Mouse (Mus musculus) thymus, postnatal 0 days (tissue): ENCODE results near the gene Exd2. TPM values are rescaled to one million over a fixed set of nuclear protein-coding genes. Genes with fewer than 3 reads are reported as not detected.

Source experiments
- DNase-seq: peaks from one replicate; pipeline ENCODE4 v3.0.0-alpha.2; 2015; ENCODE audit warnings: low spot score
- polyA plus RNA-seq: library from polyadenylated mRNA; unstranded; fragments of >200 nt; fragmentation: Nextera tagmentation; extraction: Ambion mirVana; gene quantifications from 2 replicates; pipeline ENCODE4 v1.2.1, GENCODE M21; 2015

The Exd2 gene
- polyA plus RNA-seq, 1 experiment from 2014 or later, result 18.3 TPM

DNA sequence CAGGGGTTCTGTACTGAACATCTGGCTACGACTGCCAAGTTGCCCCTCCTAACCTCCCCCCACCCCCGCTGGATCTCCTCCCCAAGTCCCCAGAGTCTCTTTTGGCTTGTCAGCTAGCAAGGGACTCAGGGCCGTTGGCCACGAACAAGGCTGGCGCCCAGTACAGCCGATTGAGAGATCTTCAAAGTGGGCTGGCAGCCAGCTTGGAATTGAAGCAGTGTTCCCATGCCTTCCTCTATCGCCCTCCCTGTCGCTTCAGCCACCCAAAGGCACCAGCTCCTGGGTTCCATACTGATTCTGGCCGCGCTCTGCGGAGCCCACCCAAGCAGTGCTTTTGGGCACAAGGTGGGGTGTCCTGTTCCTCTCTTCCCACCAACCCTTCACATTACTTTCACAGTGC lies 86.8 kb downstream of the Exd2 start:
- no peak for DNase-seq

Other genes with a start within 250 kb of the Exd2 start
- gene Actn1, start 202.7 kb upstream of the Exd2 start, polyA plus RNA-seq, result 36.9 and 41.0 TPM in 2 replicates
- 8.9 TPM in 2 replicates for gene Dcaf5, start 26.5 kb upstream of the Exd2 start, polyA plus RNA-seq
- 2.2 and 2.4 TPM in 2 replicates for gene Galnt16, start 55.2 kb downstream of the Exd2 start, polyA plus RNA-seq
- 16.7 and 17.6 TPM in 2 replicates for gene Slc39a9, start 180.8 kb downstream of the Exd2 start, polyA plus RNA-seq
- gene Erh, start 181.2 kb downstream of the Exd2 start, polyA plus RNA-seq, result 245 and 278 TPM in 2 replicates
- 0.08 and 0.16 TPM in 2 replicates for gene Plekhd1, start 229.5 kb downstream of the Exd2 start, polyA plus RNA-seq